Mouse (Mus musculus): ENCODE measurements around the gene Nmd3. TPM values are rescaled to one million over a fixed set of nuclear protein-coding genes. Genes with fewer than 3 reads are reported as not detected.

The Nmd3 gene
- polyA plus RNA-seq, 1 experiment from 2014 or later: 100 TPM

Other genes with a start within 250 kb of the Nmd3 start
- 27.3 TPM in 2 replicates for gene B3galnt1, start 123.0 kb upstream of the Nmd3 start, polyA plus RNA-seq (2016; fragmentation: Nextera tagmentation; extraction: Ambion mirVana)
- gene Sptssb, start 138.0 kb downstream of the Nmd3 start, polyA plus RNA-seq (2016; fragmentation: Nextera tagmentation; extraction: Ambion mirVana): 0.21 and 0.37 TPM in 2 replicates

Data from heart, embryonic 12.5 days (tissue).